Mouse (Mus musculus): ENCODE data around the gene Scd3. TPM values are rescaled to one million over a fixed set of nuclear protein-coding genes. Genes with fewer than 3 reads are reported as not detected.

Scd3 gene
- total RNA-seq, 1 experiment from 2014 or later: not detected

- ATAC-seq (replicated peaks; ENCODE audit: low read depth, poor library complexity, severe bottlenecking): no peak
These were observed 89.4 kb downstream of the Scd3 start for GRCm38 (mm10) chr19:44292483-44292882.

GRCm38 (mm10) chr19:44292941-44293768 lies 90.1 kb downstream of the Scd3 start, which contains the start of gene Scd2:
Gene Scd2 (plus strand): TSS chr19:44293674.
- peak; percentile 20; the same call in 1 of the 2 replicates for ATAC-seq (replicated peaks; ENCODE audit: low read depth, poor library complexity, severe bottlenecking)

Other genes starting within 250 kb of the Scd3 start
- 0.19 TPM in 1 of 2 replicates, not detected in the other for gene Cpn1, start 216.7 kb upstream of the Scd3 start, total RNA-seq (2017)
- gene Cyp2c23, start 174.1 kb upstream of the Scd3 start, total RNA-seq (2017): not detected in 2 replicates
- gene Erlin1, start 133.5 kb upstream of the Scd3 start, total RNA-seq (2017): 30.6 and 35.3 TPM in 2 replicates
- 55.9 and 60.6 TPM in 2 replicates for gene Chuk, start 95.8 kb upstream of the Scd3 start, total RNA-seq (2017)
- gene Cwf19l1, start 67.4 kb upstream of the Scd3 start, total RNA-seq (2017): 39.3 and 51.6 TPM in 2 replicates
- 69.7 and 106 TPM in 2 replicates for gene Bloc1s2, start 56.8 kb upstream of the Scd3 start, total RNA-seq (2017)
- gene Pkd2l1, start 10.8 kb upstream of the Scd3 start, total RNA-seq (2017): not detected in 2 replicates
- gene Scd2, start 90.4 kb downstream of the Scd3 start, total RNA-seq (2017): 115 and 135 TPM in 2 replicates
- gene Scd4, start 129.8 kb downstream of the Scd3 start, total RNA-seq (2017): 0.14 and 0.15 TPM in 2 replicates
- 2.9 and 3.4 TPM in 2 replicates for gene Scd1, start 204.6 kb downstream of the Scd3 start, total RNA-seq (2017)